Mouse (Mus musculus): ENCODE data around the gene Ttc28. TPM values are rescaled to one million over a fixed set of nuclear protein-coding genes. Genes with fewer than 3 reads are reported as not detected.

Gene Ttc28
- polyA plus RNA-seq, 1 experiment: 3.4 TPM

- Histone ChIP-seq H3K4me3 (ENCODE audit: insufficient read depth, poor library complexity, severe bottlenecking) (no peak overlapping the region), H3K79me2 (ENCODE audit: control insufficient read depth, insufficient read depth) (no peaks in the 10 kb centered on the region), H3ac (ENCODE audit: control insufficient read depth, insufficient read length, low read depth) (no peak overlapping the region), H3K27me3 (ENCODE audit: control insufficient read depth, insufficient read depth, insufficient read length) (no peaks in the 10 kb centered on the region), H3K79me3 (ENCODE audit: low read depth) (no peaks in the 10 kb centered on the region), H3K36me3 (ENCODE audit: control insufficient read depth, insufficient read depth) (no peaks in the 10 kb centered on the region)
- TF ChIP-seq MYOG (IDR thresholded peaks at IDR 0.05; ENCODE audit: control insufficient read depth, extremely low read depth, insufficient read length): no peak
- no peak for TF ChIP-seq FOSL1 (IDR thresholded peaks at IDR 0.05; ENCODE audit: insufficient read depth, low read length, poor library complexity, severe bottlenecking)
- TF ChIP-seq MAX (IDR thresholded peaks at IDR 0.05): no peak
- TF ChIP-seq MYOD1 (IDR thresholded peaks at IDR 0.05; ENCODE audit: control insufficient read depth, insufficient read length, low read depth): no peak
- no peak for TF ChIP-seq CTCF (IDR thresholded peaks at IDR 0.05; ENCODE audit: control insufficient read depth, insufficient read depth, insufficient read length)
- TF ChIP-seq USF1 (IDR thresholded peaks at IDR 0.05; ENCODE audit: low read depth): no peak
- no peak for TF ChIP-seq CEBPB (IDR thresholded peaks at IDR 0.05; ENCODE audit: low read depth)
Observed at GRCm38 (mm10) chr5:111159628-111160321, 280.2 kb downstream of the Ttc28 start.

GRCm38 (mm10) chr5:111161146-111161930 lies 281.7 kb downstream of the Ttc28 start:
- H3ac ChIP-seq (ENCODE audit: control insufficient read depth, insufficient read length, low read depth): no peak overlapping the region
- TF ChIP-seq MYOD1 (IDR thresholded peaks at IDR 0.05; ENCODE audit: control insufficient read depth, insufficient read length, low read depth) (no peak), FOSL1 (IDR thresholded peaks at IDR 0.05; ENCODE audit: insufficient read depth, low read length, poor library complexity, severe bottlenecking) (no peak), CTCF (IDR thresholded peaks at IDR 0.05; ENCODE audit: control insufficient read depth, insufficient read depth, insufficient read length) (no peak), CEBPB (IDR thresholded peaks at IDR 0.05; ENCODE audit: low read depth) (no peak), MYOG (IDR thresholded peaks at IDR 0.05; ENCODE audit: control insufficient read depth, extremely low read depth, insufficient read length) (no peak), USF1 (IDR thresholded peaks at IDR 0.05; ENCODE audit: low read depth) (no peak), MAX (IDR thresholded peaks at IDR 0.05) (no peak)
- no peaks in the 10 kb centered on the region for H3K79me2 ChIP-seq (ENCODE audit: control insufficient read depth, insufficient read depth)
- no peaks in the 10 kb centered on the region for H3K79me3 ChIP-seq (ENCODE audit: low read depth)
- no peaks in the 10 kb centered on the region for H3K36me3 ChIP-seq (ENCODE audit: control insufficient read depth, insufficient read depth)
- H3K27me3 ChIP-seq (ENCODE audit: control insufficient read depth, insufficient read depth, insufficient read length): no peaks in the 10 kb centered on the region
- H3K4me3 ChIP-seq (ENCODE audit: insufficient read depth, poor library complexity, severe bottlenecking): no peak overlapping the region

- TF ChIP-seq CEBPB (IDR thresholded peaks at IDR 0.05; ENCODE audit: low read depth): no peak
- no peak for TF ChIP-seq FOSL1 (IDR thresholded peaks at IDR 0.05; ENCODE audit: insufficient read depth, low read length, poor library complexity, severe bottlenecking)
- TF ChIP-seq MAX (IDR thresholded peaks at IDR 0.05): no peak
- no peak for TF ChIP-seq USF1 (IDR thresholded peaks at IDR 0.05; ENCODE audit: low read depth)
- TF ChIP-seq MYOG (IDR thresholded peaks at IDR 0.05; ENCODE audit: control insufficient read depth, extremely low read depth, insufficient read length): no peak
- no peak for TF ChIP-seq CTCF (IDR thresholded peaks at IDR 0.05; ENCODE audit: control insufficient read depth, insufficient read depth, insufficient read length)
- TF ChIP-seq MYOD1 (IDR thresholded peaks at IDR 0.05; ENCODE audit: control insufficient read depth, insufficient read length, low read depth): no peak
- H3K4me3 ChIP-seq (ENCODE audit: insufficient read depth, poor library complexity, severe bottlenecking): no peak overlapping the region
- H3ac ChIP-seq (ENCODE audit: control insufficient read depth, insufficient read length, low read depth): no peak overlapping the region
- no peaks in the 10 kb centered on the region for H3K36me3 ChIP-seq (ENCODE audit: control insufficient read depth, insufficient read depth)
- no peaks in the 10 kb centered on the region for H3K79me2 ChIP-seq (ENCODE audit: control insufficient read depth, insufficient read depth)
- no peaks in the 10 kb centered on the region for H3K27me3 ChIP-seq (ENCODE audit: control insufficient read depth, insufficient read depth, insufficient read length)
- H3K79me3 ChIP-seq (ENCODE audit: low read depth): no peaks in the 10 kb centered on the region
Observed at GRCm38 (mm10) chr5:111162857-111163256, 283.3 kb downstream of the Ttc28 start.

- no peaks in the 10 kb centered on the region for H3K79me2 ChIP-seq (ENCODE audit: control insufficient read depth, insufficient read depth)
- no peaks in the 10 kb centered on the region for H3K79me3 ChIP-seq (ENCODE audit: low read depth)
- TF ChIP-seq FOSL1 (IDR thresholded peaks at IDR 0.05; ENCODE audit: insufficient read depth, low read length, poor library complexity, severe bottlenecking) (no peak), CEBPB (IDR thresholded peaks at IDR 0.05; ENCODE audit: low read depth) (no peak), MAX (IDR thresholded peaks at IDR 0.05) (no peak), MYOG (IDR thresholded peaks at IDR 0.05; ENCODE audit: control insufficient read depth, extremely low read depth, insufficient read length) (no peak), MYOD1 (IDR thresholded peaks at IDR 0.05; ENCODE audit: control insufficient read depth, insufficient read length, low read depth) (no peak), USF1 (IDR thresholded peaks at IDR 0.05; ENCODE audit: low read depth) (no peak), CTCF (IDR thresholded peaks at IDR 0.05; ENCODE audit: control insufficient read depth, insufficient read depth, insufficient read length) (no peak)
Observed at GRCm38 (mm10) chr5:111163377-111163776, 283.8 kb downstream of the Ttc28 start.

GRCm38 (mm10) chr5:111164348-111164920 lies 284.8 kb downstream of the Ttc28 start:
- TF ChIP-seq FOSL1 (IDR thresholded peaks at IDR 0.05; ENCODE audit: insufficient read depth, low read length, poor library complexity, severe bottlenecking) (no peak), MYOG (IDR thresholded peaks at IDR 0.05; ENCODE audit: control insufficient read depth, extremely low read depth, insufficient read length) (no peak), MAX (IDR thresholded peaks at IDR 0.05) (no peak), USF1 (IDR thresholded peaks at IDR 0.05; ENCODE audit: low read depth) (no peak)
- no peak overlapping the region for H3ac ChIP-seq (ENCODE audit: control insufficient read depth, insufficient read length, low read depth)
- H3K79me3 ChIP-seq (ENCODE audit: low read depth): no peaks in the 10 kb centered on the region
- no peaks in the 10 kb centered on the region for H3K79me2 ChIP-seq (ENCODE audit: control insufficient read depth, insufficient read depth)
- H3K36me3 ChIP-seq (ENCODE audit: control insufficient read depth, insufficient read depth): no peaks in the 10 kb centered on the region
- no peak overlapping the region for H3K4me3 ChIP-seq (ENCODE audit: insufficient read depth, poor library complexity, severe bottlenecking)
- no peaks in the 10 kb centered on the region for H3K27me3 ChIP-seq (ENCODE audit: control insufficient read depth, insufficient read depth, insufficient read length)

More at GRCm38 (mm10) chr5:111163377-111163776, 283.8 kb downstream of the Ttc28 start:
- H3K36me3 ChIP-seq (ENCODE audit: control insufficient read depth, insufficient read depth): no peaks in the 10 kb centered on the region
- no peaks in the 10 kb centered on the region for H3K27me3 ChIP-seq (ENCODE audit: control insufficient read depth, insufficient read depth, insufficient read length)
- H3ac ChIP-seq (ENCODE audit: control insufficient read depth, insufficient read length, low read depth): no peak overlapping the region
- H3K4me3 ChIP-seq (ENCODE audit: insufficient read depth, poor library complexity, severe bottlenecking): no peak overlapping the region
